Mouse (Mus musculus): ENCODE measurements around the gene Pygo2.

The Pygo2 gene

DNA sequence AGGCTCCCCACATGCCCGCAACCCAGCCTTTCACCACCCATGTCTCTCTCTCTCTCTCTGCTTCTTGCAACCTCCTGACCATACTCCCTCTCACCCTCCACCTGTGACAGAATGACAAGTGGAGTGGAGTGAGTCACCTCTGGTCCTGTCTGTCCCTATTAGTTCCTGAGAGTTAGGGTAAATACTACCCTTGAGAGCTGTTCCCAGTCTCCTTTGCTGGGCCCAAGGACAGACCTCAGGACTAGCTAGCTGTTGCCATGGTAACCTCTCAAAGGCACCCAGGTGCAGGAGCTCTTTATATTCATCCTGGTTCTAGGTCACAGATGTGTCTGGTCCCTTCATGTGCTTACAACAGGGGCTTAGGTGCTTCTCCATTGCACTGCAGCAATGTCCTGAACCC is 21.9 kb downstream of the Pygo2 start:
- CTCF ChIA-PET: interaction anchor here (0.6 to 0.8 kb wide), 3 partner anchors 13 to 62 kb away, joined by 3 to 6 read pairs (median 3); no protein-coding TSS in a partner anchor

DNA sequence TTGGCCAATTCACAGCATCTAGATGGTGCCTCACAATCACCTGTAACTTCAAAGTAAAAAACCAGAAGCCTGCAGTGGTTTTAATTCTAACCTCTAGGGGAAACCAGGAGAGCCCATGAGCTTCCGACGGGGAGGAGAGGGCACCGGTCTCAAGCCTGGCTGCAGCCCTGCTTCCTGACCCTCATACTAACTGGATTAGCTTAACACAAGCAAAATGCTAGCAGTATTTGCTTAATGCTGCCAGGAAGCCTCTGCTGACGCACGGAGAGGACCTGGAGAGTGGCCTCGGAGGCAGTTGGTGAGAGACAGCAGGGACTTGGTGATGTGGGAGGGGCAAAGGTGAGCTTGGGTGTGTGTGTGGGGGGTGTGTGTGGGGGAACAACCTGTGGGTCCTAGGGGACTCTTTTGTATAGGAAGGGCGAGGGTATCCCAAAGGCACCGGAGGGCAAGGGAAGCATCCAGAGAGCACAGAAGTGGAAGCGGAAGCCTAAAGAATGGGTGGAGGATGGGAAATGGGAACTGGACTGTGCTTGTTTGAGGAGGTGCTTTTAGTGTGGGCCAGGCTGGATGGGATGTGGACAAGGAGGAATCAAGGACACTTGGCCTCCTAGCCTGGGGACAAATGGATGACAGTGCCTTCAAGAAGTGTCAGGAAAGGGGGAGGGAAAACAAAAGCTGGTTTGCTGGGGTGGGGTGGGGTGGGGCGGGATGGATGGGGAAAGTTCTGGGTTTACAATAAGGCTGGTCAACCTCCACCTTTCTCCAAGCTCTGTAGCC is 24.6 kb downstream of the Pygo2 start, which contains the start of gene Pmvk:
TSS of gene Pmvk (plus strand) at position 141 of the 777 bp plus-strand sequence.
- CTCF ChIA-PET: interaction anchor here (0.6 kb wide), 1 partner anchor 1148 kb away, joined by 6 read pairs; no protein-coding TSS in a partner anchor

DNA sequence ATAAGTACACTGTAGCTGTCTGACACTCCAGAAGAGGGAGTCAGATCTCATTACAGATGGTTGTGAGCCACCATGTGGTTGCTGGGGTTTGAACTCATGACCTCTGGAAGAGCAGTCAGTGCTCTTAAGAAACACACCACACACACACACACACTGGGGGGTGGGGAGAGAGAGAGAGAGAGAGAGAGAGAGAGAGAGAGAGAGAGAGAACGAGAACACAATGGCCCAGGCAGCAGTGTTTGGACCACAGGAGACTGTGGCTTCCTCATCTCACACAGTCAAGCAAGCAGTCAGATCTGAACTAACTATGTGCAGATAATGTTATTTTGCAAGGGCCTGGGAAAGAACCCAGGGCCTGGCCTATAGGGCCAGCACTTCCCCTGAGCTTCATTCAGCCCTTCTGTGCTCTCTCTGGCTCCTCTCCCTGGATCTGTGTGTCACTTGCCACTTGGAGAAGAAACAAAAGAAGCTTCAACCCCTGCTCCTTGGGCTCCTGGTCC is 25.8 kb downstream of the Pygo2 start:
- CTCF ChIA-PET: interaction anchor here (0.6 to 1.5 kb wide), 4 partner anchors 11 to 479 kb away, joined by 4 to 10 read pairs (median 5); no protein-coding TSS in a partner anchor

DNA sequence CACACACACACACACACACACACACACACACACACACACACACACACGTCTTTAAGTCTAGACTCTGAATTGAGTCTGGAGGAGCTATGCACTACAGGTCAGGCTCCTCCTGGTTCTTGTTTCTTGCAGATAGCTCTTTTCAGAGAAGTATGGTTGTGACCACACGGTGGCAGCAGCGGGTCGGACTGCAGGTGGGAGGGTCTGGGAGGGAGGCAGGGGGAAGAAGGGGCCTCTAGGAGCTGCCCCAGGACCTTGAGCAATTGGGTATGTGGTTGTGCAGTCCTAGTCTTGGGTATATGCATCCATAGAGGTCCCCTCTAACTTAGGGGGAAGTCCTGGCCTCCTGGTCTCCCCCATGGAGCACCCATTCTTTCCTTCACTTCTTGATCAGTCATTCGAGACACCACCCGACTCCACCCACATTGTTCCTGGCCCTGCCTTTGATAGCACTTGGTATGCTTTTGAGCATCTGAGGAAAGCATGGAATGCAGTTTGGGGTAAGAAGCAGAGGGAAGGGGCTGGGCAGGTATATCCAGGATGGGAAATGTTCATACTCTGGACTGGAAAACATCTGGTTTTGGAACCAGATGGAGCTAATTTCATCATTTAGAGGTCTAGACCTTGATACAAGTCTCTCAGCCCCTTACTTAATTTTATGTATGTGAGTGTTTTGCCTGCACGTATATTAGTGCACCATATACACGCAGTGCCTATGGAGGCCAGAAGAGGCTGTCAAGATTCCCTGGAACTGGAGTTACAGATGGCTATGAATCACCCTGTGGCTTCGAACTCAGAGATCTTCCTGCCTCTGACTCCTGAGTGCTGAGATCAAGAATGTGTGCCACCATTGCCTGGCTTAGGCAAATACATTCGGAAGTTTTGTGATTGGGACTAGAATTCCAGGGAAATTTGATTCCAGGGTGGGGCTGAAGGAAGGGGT is 27.0 kb downstream of the Pygo2 start:
- CTCF ChIA-PET: interaction anchor here (0.7 to 1.5 kb wide), 2 partner anchors 24 to 117 kb away, joined by 3 to 5 read pairs; no protein-coding TSS in a partner anchor

DNA sequence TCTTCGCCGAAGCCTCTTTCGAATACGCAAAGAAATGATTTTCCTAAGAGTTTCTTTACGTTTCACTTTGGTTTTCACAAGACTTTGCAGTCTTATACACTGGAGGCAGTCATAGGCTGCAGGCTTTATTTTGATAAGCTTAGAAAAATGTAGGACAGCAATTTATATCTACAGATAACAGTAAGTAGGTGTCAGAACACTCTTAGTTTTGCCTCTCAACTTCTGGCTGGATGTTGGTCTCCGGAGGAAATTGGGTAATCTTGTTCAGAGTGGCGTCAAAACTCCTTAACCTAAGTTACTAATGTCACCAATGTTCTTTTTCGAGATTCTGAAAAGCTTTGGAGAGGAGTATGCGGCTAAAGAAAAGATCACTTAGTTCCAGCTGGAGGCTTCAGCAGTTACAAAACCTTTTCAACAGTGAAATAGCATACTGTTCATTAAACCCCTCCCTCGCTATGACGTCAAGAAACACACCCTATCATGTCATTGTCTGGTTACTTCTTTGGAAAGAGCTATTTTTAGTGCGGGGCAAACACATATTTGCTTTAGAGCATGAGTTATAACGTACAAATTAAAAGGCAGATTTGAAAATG is 28.5 kb downstream of the Pygo2 start:
- CTCF ChIA-PET: interaction anchor here (0.6 to 0.8 kb wide), 3 partner anchors 49 to 80 kb away, joined by 3 to 8 read pairs (median 4); no protein-coding TSS in a partner anchor

DNA sequence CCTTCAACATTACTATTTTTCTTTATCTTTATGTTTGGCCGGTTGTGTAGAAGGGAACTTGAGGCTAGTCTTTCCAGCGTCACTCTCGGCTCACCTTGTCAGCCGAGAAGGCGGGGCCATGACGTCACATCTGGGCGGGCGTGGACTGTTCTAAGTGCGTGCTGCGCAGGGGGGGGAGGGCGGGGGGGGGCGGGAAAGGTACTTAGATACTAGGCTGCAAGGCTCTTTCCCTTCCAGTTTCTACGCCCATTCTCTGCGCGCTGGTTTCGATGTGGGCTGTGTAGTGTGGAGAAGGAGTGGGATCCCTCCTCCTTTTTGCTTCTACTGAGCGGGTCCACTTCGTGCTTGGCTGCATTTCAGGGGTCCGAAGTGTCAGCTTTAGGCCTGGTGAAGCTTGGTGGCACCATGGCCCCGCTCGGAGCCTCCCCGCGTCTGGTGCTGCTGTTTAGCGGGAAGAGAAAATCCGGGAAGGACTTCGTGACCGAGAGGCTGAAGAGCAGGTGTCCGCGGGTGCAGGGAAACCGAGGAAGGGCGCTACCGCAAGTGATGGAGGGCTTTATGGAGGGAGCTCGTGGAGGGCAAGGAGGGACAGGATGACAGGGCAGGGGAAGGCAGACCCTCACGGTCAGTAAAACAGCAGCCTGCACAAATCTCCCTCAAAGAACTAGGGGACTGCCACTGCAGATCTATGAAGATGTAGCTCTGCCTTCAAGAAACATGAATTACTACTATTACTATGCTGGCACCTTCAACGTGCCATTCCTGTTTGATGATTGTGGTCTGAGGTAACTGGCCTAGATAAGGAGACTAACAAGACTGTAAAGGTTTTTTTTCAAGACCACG is 29.2 kb downstream of the Pygo2 start:
- CTCF ChIA-PET: interaction anchor here (0.5 to 0.8 kb wide), 4 partner anchors 49 to 81 kb away, joined by 3 to 8 read pairs (median 4); no protein-coding TSS in a partner anchor

DNA sequence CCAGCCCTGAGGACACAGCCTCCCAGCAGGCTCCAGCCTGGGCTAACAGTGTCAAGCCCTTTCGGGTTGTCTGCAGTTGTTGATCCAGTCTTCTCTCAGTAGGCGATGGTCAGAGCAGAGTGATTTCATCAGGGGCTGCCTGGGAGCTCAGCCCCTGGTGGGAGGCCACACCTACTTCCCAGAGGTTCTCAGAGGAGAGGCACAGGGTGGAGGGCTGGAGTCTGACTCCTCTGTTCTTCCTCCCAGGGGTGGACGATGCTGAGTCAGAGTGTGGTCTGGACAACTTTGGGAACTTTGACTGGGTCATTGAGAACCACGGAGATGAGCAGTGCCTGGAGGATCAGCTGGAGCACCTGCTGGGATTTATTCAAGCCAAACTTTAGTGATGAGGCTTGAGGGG is 38.3 kb downstream of the Pygo2 start:
- CTCF ChIA-PET: no interaction called here

DNA sequence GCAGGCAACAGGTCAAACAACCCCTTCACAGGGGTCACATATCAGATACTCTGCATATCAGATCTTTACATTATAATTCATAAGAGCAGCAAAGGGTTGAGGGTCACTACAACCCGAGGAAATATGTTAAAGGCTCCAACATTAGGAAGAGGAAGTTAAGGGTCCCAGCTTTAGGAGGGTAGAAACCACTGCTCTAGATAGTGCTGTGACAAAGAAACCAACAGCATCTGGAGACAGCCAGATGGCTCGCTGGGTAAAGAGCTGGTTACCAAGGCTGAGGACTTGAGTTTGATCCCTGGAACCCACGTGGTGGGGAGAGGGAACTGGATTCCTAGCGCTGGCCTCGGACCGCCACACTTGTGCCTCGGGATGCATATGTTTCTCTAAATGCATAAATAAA is 42.3 kb downstream of the Pygo2 start:
- CTCF ChIA-PET: no interaction called here

DNA sequence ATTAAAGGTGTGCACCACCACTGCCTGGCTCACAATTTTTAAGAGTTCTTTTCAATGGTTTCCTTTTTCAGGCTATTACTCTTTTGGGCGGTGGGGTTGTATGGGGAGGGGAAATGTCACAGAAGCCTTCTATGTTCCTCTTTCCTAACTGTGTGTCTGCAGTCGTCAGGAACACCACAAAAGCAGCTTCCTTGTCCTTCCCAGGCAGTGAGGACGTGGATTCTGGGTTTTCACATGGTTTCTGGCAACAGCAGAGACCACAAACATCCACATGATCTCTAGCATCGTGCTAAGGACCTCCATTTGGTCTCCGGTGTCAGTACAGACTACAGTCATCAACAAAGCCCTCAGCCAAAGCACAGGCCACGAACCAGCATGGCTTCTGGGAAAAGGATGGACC is 43.8 kb downstream of the Pygo2 start:
- CTCF ChIA-PET: interaction anchor here (1.4 kb wide), 1 partner anchor 11 kb away, joined by 3 read pairs; no protein-coding TSS in a partner anchor

DNA sequence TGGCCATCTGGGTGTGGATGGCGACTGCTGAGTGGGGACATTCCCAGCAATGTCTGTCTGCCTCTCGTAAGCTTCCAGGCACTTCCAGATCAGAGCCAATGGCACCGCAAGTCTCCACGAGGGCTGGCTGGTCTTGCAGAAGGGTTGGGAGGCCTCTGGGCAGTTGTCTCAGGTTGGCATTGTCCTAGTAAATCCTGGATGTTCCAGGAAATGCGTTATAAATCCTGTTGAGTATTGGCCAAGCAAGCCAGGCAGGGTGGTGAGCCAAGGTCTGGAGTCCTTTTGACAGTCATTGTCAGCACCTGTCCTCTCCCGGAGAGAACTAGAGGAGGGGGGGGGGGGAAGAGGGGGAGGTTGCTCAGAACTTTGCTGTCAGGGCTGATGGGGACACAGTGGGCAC is 49.0 kb downstream of the Pygo2 start:
- CTCF ChIA-PET: no interaction called here

DNA sequence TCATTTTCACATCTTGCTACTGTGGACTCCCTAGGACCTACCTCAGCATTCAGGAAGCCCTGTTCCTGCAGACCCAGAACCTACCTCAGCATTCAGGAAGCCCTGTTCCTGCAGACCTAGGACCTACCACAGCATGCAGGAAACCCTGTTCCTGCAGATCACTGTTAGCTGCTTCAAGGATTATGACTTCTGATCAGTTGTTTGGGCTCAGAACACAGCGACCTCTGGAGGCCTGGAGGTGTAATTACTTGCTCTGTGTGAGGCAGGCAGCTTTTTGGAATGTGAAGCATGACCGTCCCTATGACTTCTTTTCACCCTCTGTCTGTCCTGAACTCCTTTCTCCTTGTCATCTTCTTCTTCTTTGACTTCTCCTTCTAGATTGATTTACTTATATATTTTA is 51.5 kb downstream of the Pygo2 start:
- CTCF ChIA-PET: interaction anchor here (0.6 to 1.5 kb wide), 2 partner anchors 25 to 288 kb away, joined by 3 read pairs; no protein-coding TSS in a partner anchor

DNA sequence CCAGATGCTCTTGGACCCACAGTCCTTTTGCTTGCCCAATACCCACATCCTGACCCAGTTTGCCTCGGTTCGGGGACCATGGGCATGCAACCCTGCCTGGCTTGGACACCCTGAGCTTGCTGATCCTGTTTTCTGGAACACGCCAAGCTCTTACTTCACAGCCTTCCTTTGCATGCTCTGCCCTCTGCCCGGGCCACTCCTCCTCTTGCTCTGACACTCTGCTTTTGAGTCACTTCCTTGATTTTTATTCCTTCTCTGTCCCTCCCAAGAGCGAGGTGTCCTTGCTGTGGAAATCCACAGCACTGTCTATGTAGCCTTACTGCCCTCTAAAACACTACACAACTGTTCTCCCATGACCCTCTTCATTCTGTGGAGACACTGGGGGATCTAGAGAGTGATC is 52.2 kb downstream of the Pygo2 start:
- CTCF ChIA-PET: interaction anchor here (0.6 to 1.5 kb wide), 3 partner anchors 26 to 175 kb away, joined by 3 to 6 read pairs (median 3); no protein-coding TSS in a partner anchor
